Mouse (Mus musculus): ENCODE measurements around the gene Npm1. TPM values are rescaled to one million over a fixed set of nuclear protein-coding genes. Genes with fewer than 3 reads are reported as not detected.

The Npm1 gene
- polyA plus RNA-seq, 1 experiment: 74.9 TPM

- Histone ChIP-seq H3K4me3 (replicated peaks; ENCODE audit: extremely low read depth, low read depth, low read length) (no peak overlapping the region), H3K4me1 (ENCODE audit: control insufficient read depth, insufficient read depth, low read length) (no peaks in the 10 kb centered on the region)
- no peak for DNase-seq
- TF ChIP-seq CTCF (IDR thresholded peaks at IDR 0.05; ENCODE audit: insufficient read depth, low read length) (no peak), POLR2A (IDR thresholded peaks at IDR 0.05; ENCODE audit: borderline replicate concordance, extremely low read depth, low read depth, low read length) (no peak)
- 83% methylated on average over 3 of the region's 3 CpGs for WGBS
These were observed 47.2 kb downstream of the Npm1 start for GRCm38 (mm10) chr11:33115796-33116195.

DNA sequence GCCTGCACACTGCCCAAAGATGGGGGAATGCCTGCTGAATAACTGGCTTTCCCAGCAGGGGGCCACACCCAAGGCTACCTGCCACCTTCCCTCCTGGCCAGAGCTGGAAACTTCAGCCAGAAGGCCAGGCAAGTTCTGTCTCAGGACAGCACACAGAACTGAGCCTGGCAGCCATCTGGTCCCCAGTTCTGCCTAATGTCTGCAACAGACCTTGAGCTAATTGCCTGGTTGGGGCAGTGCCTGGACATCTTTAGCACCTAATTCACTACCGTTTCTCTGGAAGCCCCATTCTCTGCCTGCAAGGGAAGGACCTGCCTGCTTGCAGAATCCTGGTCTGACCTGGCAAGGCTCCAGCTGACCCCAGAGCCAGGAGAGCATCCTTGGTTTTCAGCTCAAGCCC, 50.6 kb downstream of the Npm1 start:
- TF ChIP-seq POLR2A (IDR thresholded peaks at IDR 0.05; ENCODE audit: borderline replicate concordance, extremely low read depth, low read depth, low read length): no peak
- DNase-seq: no peak
- 11% methylated on average over 1 of the region's 1 CpGs for WGBS
- H3K4me1 ChIP-seq (ENCODE audit: control insufficient read depth, insufficient read depth, low read length): no peaks in the 10 kb centered on the region
- H3K4me3 ChIP-seq (replicated peaks; ENCODE audit: extremely low read depth, low read depth, low read length): no peak overlapping the region

DNA sequence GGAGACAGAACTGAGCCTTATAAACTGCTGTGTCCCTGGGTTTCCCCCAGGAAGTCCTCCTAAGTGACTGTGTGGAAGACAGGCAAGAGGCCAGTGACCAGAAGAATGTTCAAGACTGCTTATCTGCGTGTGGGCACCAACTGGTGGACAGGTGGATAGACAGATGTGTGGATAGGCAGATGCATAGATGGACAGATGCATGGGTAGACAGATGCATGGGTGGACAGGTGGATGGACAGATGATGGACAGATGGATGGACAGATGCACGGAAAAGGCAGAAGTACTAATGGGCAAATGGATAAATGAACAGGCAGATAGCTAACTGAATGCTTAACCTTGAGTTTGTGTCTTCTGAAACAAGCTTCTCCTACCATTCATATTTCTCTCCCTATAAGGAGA, 52.9 kb downstream of the Npm1 start:
- DNase-seq: no peak
- H3K4me1 ChIP-seq (ENCODE audit: control insufficient read depth, insufficient read depth, low read length): no peaks in the 10 kb centered on the region
- H3K4me3 ChIP-seq (replicated peaks; ENCODE audit: extremely low read depth, low read depth, low read length): no peak overlapping the region
- TF ChIP-seq POLR2A (IDR thresholded peaks at IDR 0.05; ENCODE audit: borderline replicate concordance, extremely low read depth, low read depth, low read length): no peak
- TF ChIP-seq CTCF (IDR thresholded peaks at IDR 0.05; ENCODE audit: insufficient read depth, low read length): no peak
- 72% methylated on average over 2 of the region's 2 CpGs for WGBS

DNA sequence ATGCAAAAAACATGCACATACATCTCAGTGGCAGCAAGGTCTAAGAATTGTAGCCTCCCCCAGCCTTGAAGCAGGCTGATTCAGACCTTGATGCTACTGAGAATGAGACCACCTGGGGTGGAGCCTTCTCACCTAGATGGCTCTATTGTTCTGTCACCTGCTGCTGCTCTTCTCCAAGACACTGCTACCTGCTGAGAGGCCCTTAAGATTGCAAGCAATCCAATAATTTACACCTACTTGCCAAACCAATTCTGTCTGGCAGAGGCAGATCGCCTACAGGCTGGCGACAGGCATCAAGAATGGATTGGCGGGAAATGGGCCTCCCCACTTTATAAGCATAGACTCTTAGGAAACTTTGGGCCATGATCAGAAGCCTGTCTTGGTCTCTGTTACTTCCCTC, 55.5 kb downstream of the Npm1 start:
- H3K4me1 ChIP-seq (ENCODE audit: control insufficient read depth, insufficient read depth, low read length): no peaks in the 10 kb centered on the region
- no peak overlapping the region for H3K4me3 ChIP-seq (replicated peaks; ENCODE audit: extremely low read depth, low read depth, low read length)
- no peak for DNase-seq
- TF ChIP-seq CTCF (IDR thresholded peaks at IDR 0.05; ENCODE audit: insufficient read depth, low read length) (no peak), POLR2A (IDR thresholded peaks at IDR 0.05; ENCODE audit: borderline replicate concordance, extremely low read depth, low read depth, low read length) (no peak)
- 58% methylated on average over 3 of the region's 3 CpGs for WGBS

GRCm38 (mm10) chr11:33104911-33105316, 58.1 kb downstream of the Npm1 start:
- WGBS: 57% methylated on average over 8 of the region's 8 CpGs
- no peak for DNase-seq
- TF ChIP-seq POLR2A (IDR thresholded peaks at IDR 0.05; ENCODE audit: borderline replicate concordance, extremely low read depth, low read depth, low read length) (no peak), CTCF (IDR thresholded peaks at IDR 0.05; ENCODE audit: insufficient read depth, low read length) (no peak)
- no peak overlapping the region for H3K4me3 ChIP-seq (replicated peaks; ENCODE audit: extremely low read depth, low read depth, low read length)
- no peaks in the 10 kb centered on the region for H3K4me1 ChIP-seq (ENCODE audit: control insufficient read depth, insufficient read depth, low read length)

GRCm38 (mm10) chr11:33103291-33103943, 59.6 kb downstream of the Npm1 start:
- H3K4me1 ChIP-seq (ENCODE audit: control insufficient read depth, insufficient read depth, low read length): no peaks in the 10 kb centered on the region
- DNase-seq: no peak
- WGBS: 74% methylated on average over 13 of the region's 13 CpGs
- TF ChIP-seq CTCF (IDR thresholded peaks at IDR 0.05; ENCODE audit: insufficient read depth, low read length) (no peak), POLR2A (IDR thresholded peaks at IDR 0.05; ENCODE audit: borderline replicate concordance, extremely low read depth, low read depth, low read length) (no peak)
- H3K4me3 ChIP-seq (replicated peaks; ENCODE audit: extremely low read depth, low read depth, low read length): no peak overlapping the region

Other genes with a start within 250 kb of the Npm1 start
- gene Fgf18, start 15.8 kb downstream of the Npm1 start, polyA plus RNA-seq (2012; rRNA removed): 6.6 and 7.1 TPM in 2 replicates
- not detected in 2 replicates for gene Tlx3, start 40.4 kb upstream of the Npm1 start, polyA plus RNA-seq (2012; rRNA removed)
- not detected in 2 replicates for gene Gm12117, start 113.5 kb upstream of the Npm1 start, polyA plus RNA-seq (2012; rRNA removed)